Mouse (Mus musculus) heart, embryonic 16.5 days (tissue): Measurements from ENCODE around the gene Sipa1l1. TPM values are rescaled to one million over a fixed set of nuclear protein-coding genes. Genes with fewer than 3 reads are reported as not detected.

Experiments
- ATAC-seq: fragments of 200-750 bp; cut with Nextera tagmentation; replicated peaks from 2 replicates; pipeline ENCODE4 v1.8.0; 2017; ENCODE audit warnings: moderate number of reproducible peaks; ENCODE audit not compliant: insufficient read depth, low FRiP score; ENCODE audit errors: extremely low read depth
- H3K27ac ChIP-seq: fragments of 300-500 bp; sonication (generic); 2 replicates; pipeline ENCODE4 v1.5.1; 2014; ENCODE audit warnings: mild to moderate bottlenecking, low read length, control low read depth, moderate library complexity
- H3K27me3 ChIP-seq: fragments of 300-500 bp; sonication (generic); 2 replicates; pipeline ENCODE4 v1.6.1; 2014; ENCODE audit warnings: low read length, mixed read lengths; ENCODE audit not compliant: control insufficient read depth, insufficient read depth
- H3K36me3 ChIP-seq: fragments of 300-500 bp; sonication (generic); 2 replicates; pipeline ENCODE4 v1.6.1; 2014; ENCODE audit not compliant: control insufficient read depth, insufficient read depth
- H3K4me1 ChIP-seq: fragments of 300-500 bp; sonication (generic); 2 replicates; pipeline ENCODE4 v1.6.1; 2014; ENCODE audit warnings: low read length, mixed read lengths; ENCODE audit not compliant: control insufficient read depth, insufficient read depth
- H3K4me2 ChIP-seq: fragments of 300-500 bp; sonication (generic); 2 replicates; pipeline ENCODE4 v1.6.1; 2014; ENCODE audit warnings: low read depth, mild to moderate bottlenecking, control low read depth, low read length
- H3K4me3 ChIP-seq: fragments of 300-500 bp; sonication (generic); 2 replicates; pipeline ENCODE4 v1.5.1; 2014; ENCODE audit warnings: mild to moderate bottlenecking, control low read depth, low read length
- H3K9ac ChIP-seq: fragments of 300-500 bp; sonication (generic); 2 replicates; pipeline ENCODE4 v1.6.1; 2014; ENCODE audit warnings: low read length, control low read depth
- H3K9me3 ChIP-seq: fragments of 300-500 bp; sonication (generic); replicated peaks from 2 replicates; pipeline ENCODE4 v1.6.1; 2016; ENCODE audit warnings: low read length; ENCODE audit not compliant: control insufficient read depth
- WGBS: fragments of 180-500 bp; shearing (Covaris S2); extraction: QIAGEN DNeasy Blood & Tissue Kit; methylation state at CpG from one replicate; pipeline ENCODE4 v1.1.7; 2014; 5-methylcytosine and 5-hydroxymethylcytosine counted together
- polyA plus RNA-seq: library from polyadenylated mRNA; unstranded; fragments of >200 nt; fragmentation: Nextera tagmentation; extraction: Ambion mirVana; gene quantifications from 2 replicates; pipeline ENCODE4 v1.2.1, GENCODE M21; 2015

Sipa1l1 gene
- polyA plus RNA-seq, 1 experiment from 2014 or later, result 19.8 TPM

DNA sequence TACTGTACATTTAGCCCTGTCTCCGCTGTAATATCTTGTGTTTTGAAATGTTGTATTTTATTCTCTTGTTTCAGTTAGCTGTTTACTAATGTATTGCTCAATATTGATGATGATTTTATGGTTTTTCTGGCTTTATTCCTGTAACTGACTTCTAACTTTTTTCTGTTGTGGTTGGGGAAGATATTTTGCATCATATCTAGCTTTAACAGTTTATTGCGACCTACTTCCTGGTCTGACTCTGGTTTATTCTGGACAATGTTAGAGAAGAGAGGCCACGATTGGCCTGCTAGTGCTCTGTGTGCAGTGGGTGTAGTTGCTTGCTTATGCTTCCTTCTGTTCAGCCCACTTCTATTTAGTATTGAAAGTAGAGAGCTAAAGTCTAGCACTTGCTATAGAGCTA is 77.3 kb downstream of the Sipa1l1 start:
- H3K27me3 ChIP-seq, result no peaks in the 10 kb centered on the region
- no peak overlapping the region for H3K9ac ChIP-seq
- no peaks in the 10 kb centered on the region for H3K36me3 ChIP-seq
- WGBS, result 65% methylated on average over 3 of the region's 3 CpGs
- H3K9me3 ChIP-seq, result no peaks in the 10 kb centered on the region
- H3K4me2 ChIP-seq, result no peak overlapping the region
- no peak overlapping the region for H3K27ac ChIP-seq
- peaks cover 4% of the 10 kb centered on the region; the same call in 1 of the 2 replicates for H3K4me1 ChIP-seq
- no peak for ATAC-seq
- H3K4me3 ChIP-seq, result no peak overlapping the region

- peaks cover 4% of the 10 kb centered on the region; the same call in 1 of the 2 replicates for H3K4me1 ChIP-seq
- 82% methylated on average over 14 of the region's 14 CpGs for WGBS
- H3K27me3 ChIP-seq, result no peaks in the 10 kb centered on the region
- H3K9ac ChIP-seq, result no peak overlapping the region
- no peak overlapping the region for H3K4me3 ChIP-seq
- H3K27ac ChIP-seq, result no peak overlapping the region
- H3K36me3 ChIP-seq, result no peaks in the 10 kb centered on the region
- H3K4me2 ChIP-seq, result no peak overlapping the region
- no peaks in the 10 kb centered on the region for H3K9me3 ChIP-seq
- ATAC-seq, result no peak
Measured at GRCm38 (mm10) chr12:82247371-82248258, 78.5 kb downstream of the Sipa1l1 start.

- H3K4me1 ChIP-seq, result peaks cover 4% of the 10 kb centered on the region; the same call in 1 of the 2 replicates
- no peak overlapping the region for H3K9ac ChIP-seq
- H3K36me3 ChIP-seq, result no peaks in the 10 kb centered on the region
- no peaks in the 10 kb centered on the region for H3K9me3 ChIP-seq
- ATAC-seq, result no peak
- no peaks in the 10 kb centered on the region for H3K27me3 ChIP-seq
- no peak overlapping the region for H3K4me3 ChIP-seq
- WGBS, result 72% methylated on average over 3 of the region's 3 CpGs
- no peak overlapping the region for H3K4me2 ChIP-seq
- H3K27ac ChIP-seq, result no peak overlapping the region
Measured at GRCm38 (mm10) chr12:82248501-82248900, 79.4 kb downstream of the Sipa1l1 start.

DNA sequence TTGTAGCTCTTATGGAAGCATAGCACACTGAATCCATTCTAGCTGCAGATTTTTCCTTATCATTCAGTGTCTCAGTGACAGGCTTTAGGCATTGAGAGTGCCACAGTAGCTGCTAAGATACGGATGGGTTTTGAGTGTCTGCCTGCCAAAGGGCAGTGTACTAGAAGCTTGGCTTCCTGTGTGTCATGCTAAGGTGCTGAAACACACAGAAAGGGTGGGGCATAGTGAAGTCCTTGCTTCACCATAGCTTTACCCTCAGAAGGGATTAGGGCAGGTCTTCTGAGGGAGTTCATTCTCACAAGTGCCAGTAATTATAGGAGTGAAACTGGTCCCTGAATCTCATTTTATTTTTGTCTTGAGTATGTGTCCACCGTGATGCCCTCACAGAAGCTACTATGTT is 82.2 kb downstream of the Sipa1l1 start:
- Histone ChIP-seq H3K4me1 (peaks cover 4% of the 10 kb centered on the region; the same call in 1 of the 2 replicates), H3K4me3 (no peak overlapping the region), H3K27ac (no peak overlapping the region), H3K36me3 (no peaks in the 10 kb centered on the region), H3K9me3 (no peaks in the 10 kb centered on the region), H3K4me2 (no peak overlapping the region), H3K9ac (no peak overlapping the region), H3K27me3 (no peaks in the 10 kb centered on the region)
- ATAC-seq, result no peak
- 57% methylated on average over 2 of the region's 2 CpGs for WGBS

GRCm38 (mm10) chr12:82254076-82254475 is 85.0 kb downstream of the Sipa1l1 start:
- Histone ChIP-seq H3K27ac (no peak overlapping the region), H3K4me3 (no peak overlapping the region), H3K4me1 (peaks cover 6% of the 10 kb centered on the region; the same call in 1 of the 2 replicates), H3K36me3 (no peaks in the 10 kb centered on the region), H3K4me2 (no peak overlapping the region), H3K9me3 (no peaks in the 10 kb centered on the region), H3K27me3 (no peaks in the 10 kb centered on the region), H3K9ac (no peak overlapping the region)
- WGBS, result 75% methylated on average over 5 of the region's 5 CpGs
- no peak for ATAC-seq

GRCm38 (mm10) chr12:82256012-82256411 is 86.9 kb downstream of the Sipa1l1 start:
- no peak for ATAC-seq
- Histone ChIP-seq H3K4me1 (peaks cover 6% of the 10 kb centered on the region; the same call in 1 of the 2 replicates), H3K27ac (no peak overlapping the region), H3K36me3 (no peaks in the 10 kb centered on the region), H3K9ac (no peak overlapping the region), H3K27me3 (no peaks in the 10 kb centered on the region), H3K4me2 (no peak overlapping the region), H3K4me3 (no peak overlapping the region), H3K9me3 (no peaks in the 10 kb centered on the region)
- WGBS, result 84% methylated on average over 5 of the region's 5 CpGs

GRCm38 (mm10) chr12:82256921-82257500 is 87.9 kb downstream of the Sipa1l1 start:
- Histone ChIP-seq H3K36me3 (no peaks in the 10 kb centered on the region), H3K4me3 (no peak overlapping the region), H3K27me3 (no peaks in the 10 kb centered on the region), H3K9me3 (no peaks in the 10 kb centered on the region), H3K4me2 (no peak overlapping the region), H3K4me1 (peaks cover 6% of the 10 kb centered on the region; the same call in 1 of the 2 replicates), H3K9ac (no peak overlapping the region), H3K27ac (no peak overlapping the region)
- no peak for ATAC-seq
- WGBS, result 68% methylated on average over 6 of the region's 6 CpGs

GRCm38 (mm10) chr12:82257994-82258785 is 89.1 kb downstream of the Sipa1l1 start:
- Histone ChIP-seq H3K4me2 (no peak overlapping the region), H3K36me3 (no peaks in the 10 kb centered on the region), H3K27me3 (no peaks in the 10 kb centered on the region), H3K4me1 (peaks cover 6% of the 10 kb centered on the region; the same call in 1 of the 2 replicates), H3K9me3 (no peaks in the 10 kb centered on the region), H3K4me3 (no peak overlapping the region), H3K27ac (no peak overlapping the region), H3K9ac (no peak overlapping the region)
- ATAC-seq, result no peak
- WGBS, result 87% methylated on average over 6 of the region's 6 CpGs
